Mouse (Mus musculus): Measurements from ENCODE around the gene Smad3.

- TF ChIP-seq POLR2A (IDR thresholded peaks at IDR 0.05; ENCODE audit: control insufficient read depth, low read depth, low read length): no peak
- no peak for TF ChIP-seq CTCF (IDR thresholded peaks at IDR 0.05; ENCODE audit: control insufficient read depth, insufficient read depth, insufficient replicate concordance, low read depth, low read length)
Observed at GRCm38 (mm10) chr9:63771676-63772075, 13.9 kb upstream of the Smad3 start.
